8 mouse cellular contexts compared by ENCODE assay signal in genomic region chr7:127895442-127895841, GRCm38 (mm10). TPM values are rescaled to one million over a fixed set of nuclear protein-coding genes. Genes with fewer than 3 reads are reported as not detected.
A peak's percentile ranks its signal among the peaks of the same experiment; 100 is the strongest.
DNase-seq lines count a peak whose midpoint lies in the region; ATAC-seq and TF ChIP-seq lines count a peak whose summit lies in the region.

Gene Gm21974, minus strand, starts transcription at chr7:127895454.
Gene Vkorc1, minus strand, starts transcription at chr7:127895617.

- peak; percentile 97 for TF ChIP-seq POLR2A in liver, adult 2 months (IDR thresholded peaks at IDR 0.05; ENCODE audit: extremely low read depth, insufficient read depth, low read length)

- H3K4me2 ChIP-seq in heart, embryonic 13.5 days, result peak within 1 kb of the TSS; percentile 87
- H3K4me2 ChIP-seq in kidney, postnatal 0 days (ENCODE audit: low read length), result peak within 1 kb of the TSS; percentile 88

- DNase-seq in CD4-positive, CD25-positive, alpha-beta regulatory T cell, adult 2 months (ENCODE audit: low read depth, low spot score), result peak; percentile 92
- DNase-seq in kidney, postnatal 0 days (ENCODE audit: low spot score), result peak; percentile 99
- DNase-seq in liver, adult 2 months (ENCODE audit: extremely low read depth, low read depth, low spot score), result peak; percentile 97
- DNase-seq in spleen, postnatal 36 days (ENCODE audit: low spot score in 2 of 2), result peak; percentile 90 to 93

- under 1% methylated on average over 26 of the region's 26 CpGs for WGBS in heart, embryonic 13.5 days
- under 1% methylated on average over 26 of the region's 26 CpGs for WGBS in kidney, postnatal 0 days
- 0% methylated on average over 26 of the region's 26 CpGs for WGBS in liver, adult 2 months

- peak; percentile 96 for ATAC-seq in erythroid progenitor cell, adult 5-6 weeks (replicated peaks; ENCODE audit: low FRiP score, poor library complexity, severe bottlenecking)
- peak; percentile 98 for ATAC-seq in heart, embryonic 13.5 days (ENCODE audit: extremely low read depth, insufficient number of reproducible peaks, low FRiP score, low TSS enrichment)
- peak; percentile 95 for ATAC-seq in kidney, postnatal 0 days (replicated peaks; ENCODE audit: low FRiP score, low read depth)
- peak; percentile 92 for ATAC-seq in monocyte, adult 5-6 weeks (replicated peaks; ENCODE audit: insufficient number of reproducible peaks, low FRiP score, low TSS enrichment, poor library complexity, severe bottlenecking)

- 0 out of 2 replicates have a peak, but pooled peaks cover 3% of the 10 kb centered on the region for H3K4me1 ChIP-seq in brown adipose tissue, adult 24 weeks (ENCODE audit: control insufficient read depth, insufficient read depth, insufficient read length, low read length)
- H3K4me1 ChIP-seq in heart, embryonic 13.5 days, result peaks cover 27% of the 10 kb centered on the region
- H3K4me1 ChIP-seq in kidney, postnatal 0 days (replicated peaks; ENCODE audit: insufficient read depth, low read length), result peaks cover 11% of the 10 kb centered on the region; the same call in 1 of the 2 replicates
- H3K4me1 ChIP-seq in liver, adult 2 months (ENCODE audit: control insufficient read depth, insufficient read depth, low read length), result peaks cover 18% of the 10 kb centered on the region; the same call in 1 of the 2 replicates

- H3K9me3 ChIP-seq in heart, embryonic 13.5 days, result no peaks in the 10 kb centered on the region
- no peaks in the 10 kb centered on the region for H3K9me3 ChIP-seq in kidney, postnatal 0 days (replicated peaks; ENCODE audit: low read length)

- TF ChIP-seq CTCF in kidney, postnatal 0 days (IDR thresholded peaks at IDR 0.05; ENCODE audit: low read depth), result peak; percentile 60
- TF ChIP-seq CTCF in liver, adult 2 months (IDR thresholded peaks at IDR 0.05; ENCODE audit: low read depth, low read length), result peak; percentile 52

- H3K9ac ChIP-seq in heart, embryonic 13.5 days, result peak within 1 kb of the TSS; percentile 86
- peak within 1 kb of the TSS; percentile 65 for H3K9ac ChIP-seq in kidney, postnatal 0 days (ENCODE audit: low read depth, low read length)
- H3K9ac ChIP-seq in liver, adult 2 months (ENCODE audit: low read depth, low read length), result peak within 1 kb of the TSS; percentile 87

- H3K27me3 ChIP-seq in heart, embryonic 13.5 days (replicated peaks), result no peaks in the 10 kb centered on the region; the same call in 1 of the 2 replicates
- H3K27me3 ChIP-seq in kidney, postnatal 0 days (ENCODE audit: insufficient read depth, low read length), result no peaks in the 10 kb centered on the region
- H3K27me3 ChIP-seq in liver, adult 2 months (ENCODE audit: control insufficient read depth, insufficient read depth, low read length), result no peaks in the 10 kb centered on the region

- H3K27ac ChIP-seq in brown adipose tissue, adult 24 weeks (replicated peaks; ENCODE audit: low read depth, low read length), result 0 out of 2 replicates have a peak within 1 kb of the TSS, but pooled peaks have one; percentile 18
- H3K27ac ChIP-seq in heart, embryonic 13.5 days (replicated peaks), result peak within 1 kb of the TSS; percentile 81
- peak within 1 kb of the TSS; percentile 81 for H3K27ac ChIP-seq in kidney, postnatal 0 days
- H3K27ac ChIP-seq in liver, adult 2 months (replicated peaks; ENCODE audit: insufficient read depth, low read depth, low read length), result peak within 1 kb of the TSS; percentile 85

- peak within 1 kb of the TSS; percentile 65 for H3K4me3 ChIP-seq in brown adipose tissue, adult 24 weeks (ENCODE audit: insufficient read depth, low read depth, low read length)
- peak within 1 kb of the TSS; percentile 71 for H3K4me3 ChIP-seq in heart, embryonic 13.5 days
- H3K4me3 ChIP-seq in kidney, postnatal 0 days (replicated peaks; ENCODE audit: low read depth, low read length), result peak within 1 kb of the TSS; percentile 65
- peak within 1 kb of the TSS; percentile 69 for H3K4me3 ChIP-seq in liver, adult 2 months (ENCODE audit: insufficient read depth, low read depth, low read length)

- no peaks in the 10 kb centered on the region for H3K79me2 ChIP-seq in liver, adult 2 months (ENCODE audit: control insufficient read depth, insufficient read depth, low read length)

- peaks cover 27% of the 10 kb centered on the region for H3K36me3 ChIP-seq in heart, embryonic 13.5 days
- H3K36me3 ChIP-seq in kidney, postnatal 0 days (ENCODE audit: insufficient read depth, low read length), result peaks cover 8% of the 10 kb centered on the region
- H3K36me3 ChIP-seq in liver, adult 2 months (ENCODE audit: control insufficient read depth, insufficient read depth, low read length), result peaks cover 11% of the 10 kb centered on the region

RNA-seq across cellular contexts. Expression of gene Gm21974, which starts in this region (rescaled TPM):
- polyA plus RNA-seq in brown adipose tissue, adult 24 weeks (2012; ENCODE audit: insufficient read depth, insufficient read length, missing spikeins), result not detected in 2 replicates
- not detected in 2 replicates for total RNA-seq in erythroid progenitor cell, adult 5-6 weeks (2015; ENCODE audit: low replicate concordance)
- not detected in 2 replicates for total RNA-seq in erythroid progenitor cell, adult 5-6 weeks (2017; ENCODE audit: low replicate concordance)
- polyA plus RNA-seq in heart, embryonic 13.5 days (2015; fragmentation: Nextera tagmentation; extraction: Ambion mirVana), result not detected in 2 replicates
- polyA plus RNA-seq in kidney, postnatal 0 days (2015; fragmentation: Nextera tagmentation; extraction: Ambion mirVana), result not detected in 2 replicates
- not detected in 2 replicates for total RNA-seq in liver, adult 2 months (2014; rRNA removed)
- not detected in 2 replicates for polyA plus RNA-seq in liver, adult 2 months (2012; rRNA removed)
- not detected in 3 replicates for total RNA-seq in monocyte, adult 5-6 weeks (2017)

RNA-seq across cellular contexts. Expression of gene Vkorc1, which starts in this region (rescaled TPM):
- 72.3 and 86.0 TPM in 2 replicates for polyA plus RNA-seq in brown adipose tissue, adult 24 weeks (2012; ENCODE audit: insufficient read depth, insufficient read length, missing spikeins)
- total RNA-seq in erythroid progenitor cell, adult 5-6 weeks (2015; ENCODE audit: low replicate concordance), result 24.3 and 33.5 TPM in 2 replicates
- total RNA-seq in erythroid progenitor cell, adult 5-6 weeks (2017; ENCODE audit: low replicate concordance), result 2.1 and 5.9 TPM in 2 replicates
- 109 and 120 TPM in 2 replicates for polyA plus RNA-seq in heart, embryonic 13.5 days (2015; fragmentation: Nextera tagmentation; extraction: Ambion mirVana)
- 162 and 165 TPM in 2 replicates for polyA plus RNA-seq in kidney, postnatal 0 days (2015; fragmentation: Nextera tagmentation; extraction: Ambion mirVana)
- 261 and 316 TPM in 2 replicates for total RNA-seq in liver, adult 2 months (2014; rRNA removed)
- 833 and 889 TPM in 2 replicates for polyA plus RNA-seq in liver, adult 2 months (2012; rRNA removed)
- total RNA-seq in monocyte, adult 5-6 weeks (2017), result 1.4 to 3.6 TPM (median 2.3 TPM) in 3 replicates

Comparison
In these comparisons a context has a peak if more than half of its experiments do, and no peak if none do; other contexts are left out.
1. Peak in every context shown above with its lines: DNase-seq, ATAC-seq, H3K4me3 ChIP-seq and H3K27ac ChIP-seq.
2. H3K27ac ChIP-seq: peak in every context shown above with its lines; median percentile 85 in liver, adult 2 months; 81 in heart, embryonic 13.5 days; 81 in kidney, postnatal 0 days; 18 in brown adipose tissue, adult 24 weeks.